Mouse (Mus musculus): ENCODE measurements around the gene Gad2. TPM values are rescaled to one million over a fixed set of nuclear protein-coding genes. Genes with fewer than 3 reads are reported as not detected.

Gene Gad2
- polyA plus RNA-seq, 1 experiment from 2014 or later, result 0.02 TPM

DNA sequence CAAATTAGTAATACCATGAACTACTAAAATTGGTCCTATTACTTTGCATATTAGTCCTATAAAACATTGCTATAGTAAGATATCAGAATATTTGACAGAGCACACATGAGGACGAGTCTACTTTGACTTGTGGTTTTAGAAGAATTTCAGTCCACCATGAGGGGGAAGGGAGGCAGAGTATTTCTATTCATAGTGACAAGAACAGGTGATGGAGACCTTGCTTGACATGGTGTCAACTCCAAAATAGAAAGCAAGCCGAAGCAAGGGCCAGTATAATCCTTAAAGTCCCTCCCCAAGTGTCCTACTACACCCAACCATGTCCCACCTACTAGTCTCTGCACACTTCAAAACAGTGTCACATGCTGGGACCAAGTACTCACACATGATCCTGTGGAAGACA, 114.1 kb downstream of the Gad2 start:
- H3K9ac ChIP-seq, result no peak overlapping the region
- no peaks in the 10 kb centered on the region for H3K27me3 ChIP-seq
- no peaks in the 10 kb centered on the region for H3K9me3 ChIP-seq (replicated peaks)
- WGBS (ENCODE audit: insufficient replicate concordance), result 46% methylated on average over 2 of the region's 2 CpGs
- ATAC-seq (ENCODE audit: insufficient read depth), result no peak
- no peak overlapping the region for H3K4me2 ChIP-seq
- H3K27ac ChIP-seq (replicated peaks), result no peak overlapping the region
- no peak overlapping the region for H3K4me3 ChIP-seq (replicated peaks)
- no peaks in the 10 kb centered on the region for H3K36me3 ChIP-seq (replicated peaks)
- H3K4me1 ChIP-seq (replicated peaks), result no peaks in the 10 kb centered on the region

DNA sequence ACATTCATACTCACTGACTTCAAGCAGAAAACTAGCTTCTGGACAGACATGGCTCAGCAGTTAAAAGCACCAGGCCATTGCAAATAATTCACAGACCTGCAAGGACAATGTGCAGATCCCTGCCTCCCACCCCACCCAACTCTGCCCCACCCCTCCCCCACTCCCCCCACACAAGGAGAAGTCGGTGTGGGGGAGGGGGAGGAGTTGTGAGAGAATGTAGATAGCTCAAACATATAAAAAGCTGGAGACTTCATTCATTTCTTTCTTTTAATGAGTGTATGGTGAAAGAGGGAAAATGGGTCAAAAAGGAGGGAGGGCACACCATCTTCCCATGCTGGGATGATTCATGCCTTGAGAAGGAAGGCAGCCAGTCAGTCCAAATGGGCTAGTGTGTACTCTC, 117.4 kb downstream of the Gad2 start:
- Histone ChIP-seq H3K4me3 (replicated peaks) (no peak overlapping the region), H3K27me3 (no peaks in the 10 kb centered on the region), H3K4me2 (no peak overlapping the region), H3K27ac (replicated peaks) (no peak overlapping the region), H3K9me3 (replicated peaks) (no peaks in the 10 kb centered on the region), H3K36me3 (replicated peaks) (no peaks in the 10 kb centered on the region), H3K4me1 (replicated peaks) (no peaks in the 10 kb centered on the region; the same call in 1 of the 2 replicates), H3K9ac (no peak overlapping the region)
- no peak for ATAC-seq (ENCODE audit: insufficient read depth)
- WGBS (ENCODE audit: insufficient replicate concordance), result 50% methylated on average over 1 of the region's 1 CpGs

DNA sequence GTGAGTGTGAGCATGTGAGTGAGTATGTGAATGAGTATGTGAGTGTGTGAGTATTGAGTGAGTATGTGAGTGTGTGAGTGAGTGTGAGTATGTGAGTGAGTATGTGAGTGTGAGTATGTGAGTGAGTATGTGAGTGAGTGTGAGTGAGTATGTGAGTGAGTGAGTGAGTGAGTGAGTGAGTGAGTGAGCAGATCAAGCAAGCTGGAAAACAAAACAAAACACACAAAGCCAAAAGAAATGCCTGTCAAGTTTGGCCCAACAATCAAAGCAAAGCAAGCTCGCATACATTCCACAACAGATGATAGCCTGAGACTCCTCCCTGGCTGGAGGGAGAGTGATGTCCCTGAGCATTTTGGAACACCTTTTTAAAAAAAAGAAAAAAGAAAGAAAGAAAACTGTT, 118.4 kb downstream of the Gad2 start:
- WGBS (ENCODE audit: insufficient replicate concordance), result 50% methylated on average over 1 of the region's 1 CpGs
- H3K4me3 ChIP-seq (replicated peaks), result no peak overlapping the region
- no peak for ATAC-seq (ENCODE audit: insufficient read depth)
- H3K4me1 ChIP-seq (replicated peaks), result no peaks in the 10 kb centered on the region; the same call in 1 of the 2 replicates
- H3K9ac ChIP-seq, result no peak overlapping the region
- H3K4me2 ChIP-seq, result no peak overlapping the region
- H3K27me3 ChIP-seq, result no peaks in the 10 kb centered on the region
- no peaks in the 10 kb centered on the region for H3K9me3 ChIP-seq (replicated peaks)
- H3K27ac ChIP-seq (replicated peaks), result no peak overlapping the region
- H3K36me3 ChIP-seq (replicated peaks), result no peaks in the 10 kb centered on the region

DNA sequence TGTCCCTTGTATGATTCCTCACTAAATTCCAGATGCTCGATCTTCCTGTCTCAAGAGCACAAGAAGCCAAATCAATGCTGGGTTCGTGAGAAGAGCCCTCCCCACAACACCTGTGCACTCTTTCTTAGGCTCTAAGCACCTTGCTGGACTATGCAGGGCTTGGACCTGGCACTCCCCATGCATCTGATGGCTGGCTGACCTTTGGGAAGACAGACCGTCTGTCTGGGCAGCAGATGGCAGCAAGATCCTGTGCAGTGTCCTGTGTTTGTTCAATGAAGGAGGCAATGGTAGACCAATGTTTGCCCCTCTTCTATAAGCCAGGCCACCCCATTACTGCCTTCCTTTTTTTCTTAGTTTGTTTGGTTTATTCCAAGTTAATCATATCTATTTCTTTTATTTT, 119.2 kb downstream of the Gad2 start:
- Histone ChIP-seq H3K9ac (no peak overlapping the region), H3K9me3 (replicated peaks) (no peaks in the 10 kb centered on the region), H3K27ac (replicated peaks) (no peak overlapping the region), H3K36me3 (replicated peaks) (no peaks in the 10 kb centered on the region), H3K4me1 (replicated peaks) (peaks cover 2% of the 10 kb centered on the region; the same call in 1 of the 2 replicates), H3K27me3 (peaks cover 7% of the 10 kb centered on the region), H3K4me3 (replicated peaks) (no peak overlapping the region), H3K4me2 (no peak overlapping the region)
- 50% methylated on average over 3 of the region's 3 CpGs for WGBS (ENCODE audit: insufficient replicate concordance)
- no peak for ATAC-seq (ENCODE audit: insufficient read depth)

Small RNA genes lying within 50 kb of the gene (microRNA-seq; reads per million reads assigned to microRNA genes)
- gene Gm23636 (not detected), gene Mir3967 (not detected)

Other genes with a start within 250 kb of the Gad2 start
- gene Apbb1ip, start 151.9 kb downstream of the Gad2 start, polyA plus RNA-seq (2015; fragmentation: Nextera tagmentation; extraction: Ambion mirVana), result 12.7 and 13.1 TPM in 2 replicates